Mouse (Mus musculus) liver, embryonic 14.5 days (tissue): Measurements from ENCODE around the gene Sema6b. TPM values are rescaled to one million over a fixed set of nuclear protein-coding genes. Genes with fewer than 3 reads are reported as not detected.

Experiments used
- ATAC-seq: fragments of 200-750 bp; cut with Nextera tagmentation; 2 replicates; pipeline ENCODE4 v1.8.0; 2017; ENCODE audit warnings: moderate number of reproducible peaks, mild to moderate bottlenecking, moderate library complexity; ENCODE audit not compliant: insufficient read depth
- DNase-seq, 3 experiments: peaks; one replicate each; pipeline ENCODE4 v3.0.0-alpha.2; 2012 to 2013; ENCODE audit warnings: low read depth in 3 of 3, low spot score in 3 of 3
- H3K27ac ChIP-seq: fragments of 300-500 bp; sonication (generic); 2 replicates; pipeline ENCODE4 v1.5.1; 2014; ENCODE audit warnings: moderate library complexity, mild to moderate bottlenecking, control low read depth, inconsistent platforms
- H3K27me3 ChIP-seq: fragments of 300-500 bp; sonication (generic); 2 replicates; pipeline ENCODE4 v1.6.1; 2014; ENCODE audit warnings: mild to moderate bottlenecking, low read length, moderate library complexity; ENCODE audit not compliant: control insufficient read depth, insufficient read depth
- H3K36me3 ChIP-seq: fragments of 300-500 bp; sonication (generic); replicated peaks from 2 replicates; pipeline ENCODE4 v1.6.1; 2014; ENCODE audit warnings: low read depth; ENCODE audit not compliant: control insufficient read depth, insufficient read depth
- H3K4me1 ChIP-seq, 2 experiments: fragments of 200-500 bp in 1 of 2; fragments of 300-500 bp in 1 of 2; sonication (generic) in 1 of 2; replicated peaks; 2 replicates each; pipeline ENCODE4 v1.6.1; 2012 to 2014; ENCODE audit warnings: antibody characterized with exemption in 1 of 2, inconsistent platforms in 1 of 2, low read length in 1 of 2; ENCODE audit not compliant: control insufficient read depth in 2 of 2, insufficient read depth in 2 of 2
- H3K4me2 ChIP-seq: fragments of 300-500 bp; sonication (generic); 2 replicates; pipeline ENCODE4 v1.6.1; 2014; ENCODE audit warnings: low read depth, mild to moderate bottlenecking, control low read depth, moderate library complexity
- H3K4me3 ChIP-seq, 2 experiments: fragments of 200-500 bp in 1 of 2; fragments of 300-500 bp in 1 of 2; sonication (generic) in 1 of 2; 2 replicates each; pipeline ENCODE4 v1.5.1; 2012 to 2014; ENCODE audit warnings: low read depth in 2 of 2, low read length in 2 of 2, mild to moderate bottlenecking in 2 of 2, control low read depth in 1 of 2, inconsistent platforms in 1 of 2, moderate library complexity in 1 of 2; ENCODE audit not compliant: insufficient read depth in 1 of 2
- H3K9ac ChIP-seq: fragments of 300-500 bp; sonication (generic); replicated peaks from 2 replicates; pipeline ENCODE4 v1.6.1; 2014; ENCODE audit warnings: mild to moderate bottlenecking, control low read depth, moderate library complexity
- H3K9me3 ChIP-seq: fragments of 300-500 bp; sonication (generic); 2 replicates; pipeline ENCODE4 v1.6.1; 2016; ENCODE audit warnings: low read length, mixed read lengths; ENCODE audit not compliant: control insufficient read depth
- CTCF ChIP-seq: IDR thresholded peaks from 2 replicates; pipeline ENCODE4 v1.5.1; 2016; ENCODE audit warnings: antibody characterized with exemption, low read depth, control low read depth
- EP300 ChIP-seq: IDR thresholded peaks from 2 replicates; pipeline ENCODE4 v1.6.1; 2016; ENCODE audit warnings: antibody characterized with exemption, low read depth
- WGBS: fragments of 180-500 bp; shearing (Covaris S2); extraction: QIAGEN DNeasy Blood & Tissue Kit; methylation state at CpG from one replicate; pipeline ENCODE4 v1.1.7; 2014; ENCODE audit not compliant: insufficient replicate concordance; 5-methylcytosine and 5-hydroxymethylcytosine counted together
- polyA plus RNA-seq, 2 experiments: library from polyadenylated mRNA; depleted of rRNA in 1 of 2; stranded (reverse) in 1 of 2; unstranded in 1 of 2; fragments of >200 nt; fragmentation: Nextera tagmentation in 1 of 2; extraction: Ambion mirVana in 1 of 2; gene quantifications; 2 replicates each; pipeline versions ENCODE4 v1.2.1 to v1.2.3; 2012 to 2014

The Sema6b gene
- polyA plus RNA-seq, 2 experiments: 0.43 to 0.92 TPM

- Histone ChIP-seq H3K4me2 (no peak overlapping the region), H3K9me3 (no peaks in the 10 kb centered on the region), H3K27me3 (peaks cover 35% of the 10 kb centered on the region), H3K36me3 (no peaks in the 10 kb centered on the region), H3K9ac (no peak overlapping the region), H3K4me3 (no peak overlapping the region), H3K4me1 (peaks cover 3 to 11% of the 10 kb centered on the region in 2 experiments; a peak in 3 of 4 replicates), H3K27ac (no peak overlapping the region)
- DNase-seq: no peak
- WGBS: 32% methylated on average over 25 of the region's 25 CpGs
- TF ChIP-seq CTCF: no peak
- no peak for TF ChIP-seq EP300
- ATAC-seq: no peak
Observed at GRCm38 (mm10) chr17:56137839-56138613, 2.1 kb downstream of the Sema6b start.

- no peak for DNase-seq
- Histone ChIP-seq H3K4me1 (peaks cover 4 to 12% of the 10 kb centered on the region in 2 experiments; a peak in 3 of 4 replicates), H3K9ac (no peak overlapping the region), H3K27me3 (peaks cover 27% of the 10 kb centered on the region), H3K4me2 (no peak overlapping the region), H3K9me3 (no peaks in the 10 kb centered on the region), H3K36me3 (no peaks in the 10 kb centered on the region), H3K4me3 (no peak overlapping the region), H3K27ac (no peak overlapping the region)
- no peak for ATAC-seq
- TF ChIP-seq CTCF: no peak
- TF ChIP-seq EP300: no peak
- 58% methylated on average over 7 of the region's 7 CpGs for WGBS
Observed at GRCm38 (mm10) chr17:56136558-56136957, 3.6 kb downstream of the Sema6b start.

DNA sequence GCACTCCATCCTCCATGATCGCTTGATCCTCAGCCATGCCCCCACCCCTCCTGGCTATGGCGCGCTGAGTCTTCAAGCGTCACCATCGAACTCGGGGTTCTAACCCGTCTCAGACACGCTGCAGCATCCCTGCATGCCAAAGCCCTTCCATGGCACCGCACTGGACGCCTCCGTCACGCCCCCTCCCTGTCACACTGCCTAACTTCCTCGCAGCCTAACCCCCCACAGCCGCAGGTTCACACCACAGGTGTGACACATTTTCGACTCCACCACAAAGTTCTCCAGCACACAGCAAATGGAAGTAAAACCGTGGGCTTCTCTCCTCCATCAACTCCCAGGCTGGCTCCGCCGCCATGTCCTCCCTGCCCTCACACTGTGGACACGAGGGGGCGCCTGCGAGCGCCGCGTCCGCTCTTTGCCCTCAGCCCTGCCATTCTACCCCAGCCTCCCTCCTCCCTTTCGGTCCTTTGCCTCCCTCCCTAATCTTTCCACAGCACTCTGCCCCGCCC lies 5.6 kb downstream of the Sema6b start:
- H3K27me3 ChIP-seq: peaks cover 7% of the 10 kb centered on the region
- H3K9me3 ChIP-seq: no peaks in the 10 kb centered on the region
- peaks cover 4 to 12% of the 10 kb centered on the region in 2 experiments; a peak in 3 of 4 replicates for H3K4me1 ChIP-seq
- H3K4me3 ChIP-seq: peak overlapping the region; percentile 48
- WGBS: 2% methylated on average over 27 of the region's 27 CpGs
- 0 out of 2 replicates have a peak overlapping the region, but pooled peaks have one; percentile 21 for H3K9ac ChIP-seq
- H3K4me2 ChIP-seq: peak overlapping the region; percentile 78
- DNase-seq (peak; percentile 26 to 39 (median 32)), ATAC-seq (peak; percentile 57)
- H3K27ac ChIP-seq: no peak overlapping the region
- H3K36me3 ChIP-seq: no peaks in the 10 kb centered on the region
- TF ChIP-seq EP300 (no peak), CTCF (peak; percentile 96)

DNA sequence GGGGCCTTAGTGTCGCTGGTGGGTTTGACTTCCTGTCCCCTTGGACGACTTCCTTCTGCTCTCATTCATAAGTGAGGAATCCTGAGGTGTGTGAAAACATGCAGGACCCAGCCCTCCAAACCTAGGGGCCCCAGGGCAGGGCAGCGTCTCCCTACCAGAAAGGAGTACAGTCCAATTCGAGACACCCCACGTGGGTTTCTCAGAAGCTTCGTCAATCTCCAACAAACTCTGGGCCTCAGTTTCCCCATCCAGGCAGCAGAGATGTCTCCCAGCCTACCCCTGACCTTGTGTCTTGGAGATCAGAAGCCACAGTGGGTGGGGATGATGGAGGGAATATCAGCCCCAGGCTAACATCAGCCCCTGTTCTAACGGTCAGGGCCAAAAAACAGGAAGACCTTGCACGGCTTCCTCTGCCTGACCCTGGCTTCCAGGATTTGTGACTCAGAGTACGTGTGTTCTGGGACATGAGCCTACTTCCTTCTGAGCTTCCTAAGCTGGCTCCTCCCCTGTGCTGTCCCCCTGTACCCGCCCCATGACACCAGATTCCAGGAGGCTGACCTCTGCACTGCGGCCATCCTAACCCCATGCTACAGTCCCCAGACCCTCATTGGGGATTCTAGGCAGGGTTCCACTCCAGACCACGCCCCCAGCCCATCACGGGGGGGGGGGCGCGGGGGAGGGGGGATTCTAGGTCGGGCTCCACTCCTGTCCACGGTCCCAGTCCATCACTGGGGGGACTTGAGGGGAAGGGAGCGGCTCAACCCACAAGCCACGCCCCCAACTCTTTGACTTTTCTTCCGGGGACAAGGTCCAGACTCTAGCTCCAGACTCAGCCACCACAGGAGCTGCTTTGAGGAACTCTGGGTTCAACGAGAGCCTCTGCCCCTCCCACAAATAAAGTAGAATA lies 6.4 kb downstream of the Sema6b start:
- Histone ChIP-seq H3K4me1 (peaks cover 4 to 12% of the 10 kb centered on the region in 2 experiments; a peak in 3 of 4 replicates), H3K4me2 (peak overlapping the region; percentile 78), H3K4me3 (peak overlapping the region; percentile 48), H3K36me3 (no peaks in the 10 kb centered on the region), H3K27ac (peak overlapping the region; percentile 27; the same call in 1 of the 2 replicates), H3K9me3 (no peaks in the 10 kb centered on the region), H3K9ac (no peak overlapping the region), H3K27me3 (no peaks in the 10 kb centered on the region; the same call in 1 of the 2 replicates)
- TF ChIP-seq EP300 (no peak), CTCF (no peak)
- ATAC-seq: peak; percentile 76
- WGBS: 5% methylated on average over 20 of the region's 21 CpGs
- DNase-seq: peak in 2 of 3 experiments; percentile 41 to 54
